Mouse (Mus musculus) frontal cortex, postnatal 14 days (tissue): ENCODE results near the gene Bcl7a.

ENCODE experiments used
- DNase-seq, 2 experiments: peaks; one replicate each; pipeline ENCODE4 v3.0.0; 2022; ENCODE audit warnings: low spot score in 2 of 2

The Bcl7a gene

DNA sequence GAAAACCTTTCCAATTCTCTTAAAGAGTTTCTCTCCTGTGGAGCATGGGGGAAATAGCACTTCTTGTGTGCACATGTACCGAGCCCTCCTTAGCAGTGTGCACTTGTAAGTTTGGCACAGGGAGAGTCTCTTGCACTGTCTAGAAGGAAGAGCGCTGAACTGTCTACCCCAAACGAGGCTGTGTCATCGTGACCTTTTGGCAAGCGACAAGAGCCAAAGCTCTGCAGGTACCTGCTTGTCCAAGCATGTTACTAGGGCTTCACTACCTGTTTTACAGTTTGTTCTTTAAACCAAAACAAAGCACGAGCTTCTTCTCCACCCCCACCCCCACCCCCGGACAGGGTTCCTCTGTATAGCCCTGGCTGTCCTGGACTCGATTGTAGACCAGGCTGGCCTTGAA is 15.9 kb upstream of the Bcl7a start:
- DNase-seq: no peak

DNA sequence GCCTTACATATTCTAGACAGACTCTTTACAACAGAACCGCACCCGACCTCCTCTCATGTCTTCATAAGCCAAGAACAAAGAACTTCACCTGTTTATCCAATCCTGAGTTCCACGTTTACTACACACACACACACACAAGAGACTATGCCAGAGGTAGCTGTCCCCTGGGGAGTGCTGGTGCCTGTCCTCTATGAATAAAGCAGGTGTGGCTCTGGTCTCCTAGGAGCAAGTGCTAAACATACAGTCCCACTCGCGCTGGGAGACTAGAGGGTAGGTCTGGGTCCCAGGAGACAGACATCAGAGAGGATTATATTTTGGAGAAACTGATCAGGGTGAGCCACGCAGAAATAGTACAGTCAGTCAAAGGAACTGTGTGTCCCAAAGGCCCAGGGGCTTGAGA is 10.1 kb upstream of the Bcl7a start:
- no peak for DNase-seq

DNA sequence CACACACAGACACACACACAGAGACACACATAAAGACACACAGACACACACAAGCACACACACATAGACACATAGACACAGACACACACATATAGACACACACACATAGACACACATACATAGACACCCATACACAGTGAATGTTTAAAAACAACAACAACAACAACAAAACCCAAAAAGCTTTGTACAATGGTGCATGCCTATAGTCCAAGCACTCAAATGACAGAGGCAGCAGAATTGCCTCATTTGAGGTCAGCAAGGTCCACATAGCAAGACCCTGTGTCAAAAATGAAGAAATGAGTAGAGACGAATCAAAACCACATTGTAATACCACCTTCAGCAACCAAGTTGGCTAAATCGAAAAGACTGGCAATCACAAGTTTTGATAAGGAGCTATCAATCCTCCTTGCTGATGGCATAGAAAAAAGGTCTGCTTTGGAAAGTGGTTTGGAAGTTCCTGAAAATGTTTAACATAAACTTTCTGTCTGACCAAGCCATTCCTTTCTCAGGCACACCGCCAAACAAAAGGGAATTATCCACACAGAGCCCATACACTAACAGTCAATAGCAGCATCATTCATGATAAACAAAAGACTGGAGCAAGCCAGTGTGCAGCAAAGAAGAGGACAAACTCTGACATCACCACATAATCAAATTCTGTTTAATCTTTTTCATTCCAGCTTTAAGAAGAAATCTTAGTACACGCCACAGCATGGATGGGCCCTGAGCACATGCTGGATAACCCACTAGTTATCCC is 7.3 kb upstream of the Bcl7a start:
- no peak for DNase-seq

DNA sequence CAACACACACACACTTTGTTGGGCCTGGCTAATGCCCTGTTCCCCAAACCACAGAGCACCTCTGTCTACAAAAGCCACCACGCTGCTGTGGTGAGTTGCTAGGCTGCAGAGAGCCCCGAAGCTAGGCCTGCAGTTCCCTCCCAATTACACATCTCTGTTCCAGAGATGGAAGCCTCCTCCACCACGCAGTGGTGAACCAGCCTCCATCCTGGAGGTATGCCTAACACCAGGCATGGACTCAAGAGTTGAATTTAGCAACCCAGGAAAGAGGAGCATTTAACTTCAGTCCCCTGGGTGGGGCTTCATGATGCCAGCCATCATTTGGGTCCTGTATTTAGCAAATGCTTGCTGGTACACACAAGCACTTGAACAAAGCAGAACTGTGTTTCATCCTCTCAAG is 5.2 kb upstream of the Bcl7a start:
- DNase-seq: no peak

DNA sequence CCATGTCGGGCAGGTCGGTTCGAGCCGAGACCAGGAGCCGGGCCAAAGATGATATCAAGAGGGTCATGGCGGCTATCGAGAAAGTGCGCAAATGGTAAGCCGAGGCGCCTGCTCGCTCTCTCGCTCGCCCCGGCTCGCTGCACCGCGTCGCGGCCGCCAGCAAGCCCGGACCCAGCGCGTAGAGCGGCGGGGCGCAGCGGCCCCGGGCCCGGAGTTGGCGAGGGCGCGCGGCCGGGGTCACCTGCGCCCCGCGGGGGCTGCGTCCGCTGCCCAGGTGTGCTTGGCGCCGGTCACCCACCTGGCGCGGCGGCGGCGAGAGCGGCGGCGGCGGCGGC is 961 bp downstream of the Bcl7a start:
- DNase-seq: no peak

DNA sequence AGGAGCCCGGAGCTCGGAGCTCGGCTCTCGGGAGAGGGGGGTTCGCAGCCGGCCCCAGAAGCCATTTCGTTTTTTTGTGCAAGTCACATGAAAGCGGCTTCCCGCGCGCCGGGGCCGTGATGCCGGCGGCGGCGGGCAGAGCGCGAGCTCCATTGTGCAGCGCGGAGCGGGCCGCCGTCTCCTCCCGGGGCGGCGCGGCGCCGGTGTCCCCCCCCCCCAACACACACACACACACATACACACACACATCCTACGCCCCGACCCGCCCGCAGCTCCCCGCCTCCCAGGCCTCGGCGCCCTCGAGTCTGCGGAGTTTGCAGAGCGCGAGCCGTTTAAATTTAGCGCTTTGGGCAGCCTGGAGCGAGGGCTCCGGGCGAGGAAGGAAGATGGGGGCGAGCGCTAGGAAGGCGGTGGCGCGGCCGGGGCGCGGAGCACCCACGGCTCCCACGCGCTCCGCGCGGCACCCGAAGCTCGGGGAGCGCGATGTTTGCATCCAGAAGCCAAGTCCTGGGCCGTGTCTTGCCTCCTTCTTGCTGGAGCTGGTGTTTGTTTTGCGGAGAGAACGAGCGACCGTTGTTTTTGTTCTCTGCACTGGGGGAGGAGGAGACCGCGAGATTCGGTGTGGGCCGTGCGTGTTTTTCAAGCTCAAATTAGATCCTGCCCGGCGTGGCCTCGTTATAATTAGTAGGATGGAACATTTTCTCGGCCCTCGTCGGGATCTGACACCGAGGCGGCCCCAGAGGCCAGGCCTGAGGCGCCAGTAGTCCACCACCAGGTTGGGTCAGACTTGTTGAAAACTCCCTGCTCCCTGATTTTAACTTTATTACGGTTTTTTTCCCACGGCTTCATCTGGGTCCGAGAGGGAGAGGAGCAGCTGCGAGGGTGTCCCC is 1.6 kb downstream of the Bcl7a start:
- DNase-seq: peak; percentile 40 to 49

DNA sequence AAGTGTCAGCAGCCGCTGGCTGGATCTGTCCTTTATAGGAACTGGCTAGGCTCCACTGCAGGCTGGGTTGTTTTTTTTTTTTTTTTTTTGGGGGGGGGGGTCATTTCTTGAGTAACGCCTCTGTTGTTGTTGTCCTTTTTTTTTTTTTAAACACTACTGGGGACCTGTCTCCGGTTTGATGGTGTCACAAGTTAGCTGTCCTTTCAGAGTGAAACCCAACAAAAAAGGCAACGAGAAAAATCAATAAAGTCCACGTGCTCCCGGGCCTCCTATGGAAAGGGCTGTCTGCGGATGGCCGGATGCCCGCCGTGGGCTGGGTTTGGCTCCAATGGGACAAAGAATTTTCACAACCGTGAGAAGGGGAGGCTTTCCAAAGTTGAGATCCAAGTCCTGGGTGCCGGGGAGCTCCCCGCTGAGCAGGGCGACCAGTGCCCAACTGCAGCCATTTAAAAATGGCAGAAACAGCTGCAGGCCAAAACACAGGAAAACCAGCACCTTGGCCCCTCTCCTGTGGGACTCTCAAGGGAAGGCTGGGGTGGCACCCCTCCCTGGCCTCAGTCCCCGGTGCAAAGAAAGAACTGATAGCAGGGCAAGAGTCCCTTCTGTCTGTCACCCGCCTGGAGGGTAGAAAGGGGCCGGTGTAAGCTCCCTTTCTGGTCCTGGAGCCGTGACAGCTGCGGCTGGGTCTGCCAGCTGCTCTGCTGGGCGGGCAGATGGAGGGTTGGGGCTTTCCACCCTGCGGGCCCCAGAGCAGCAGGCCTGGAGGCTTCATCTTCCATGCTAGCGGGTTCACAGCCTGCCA is 2.4 kb downstream of the Bcl7a start:
- DNase-seq: peak in 1 of 2 experiments; percentile 38

DNA sequence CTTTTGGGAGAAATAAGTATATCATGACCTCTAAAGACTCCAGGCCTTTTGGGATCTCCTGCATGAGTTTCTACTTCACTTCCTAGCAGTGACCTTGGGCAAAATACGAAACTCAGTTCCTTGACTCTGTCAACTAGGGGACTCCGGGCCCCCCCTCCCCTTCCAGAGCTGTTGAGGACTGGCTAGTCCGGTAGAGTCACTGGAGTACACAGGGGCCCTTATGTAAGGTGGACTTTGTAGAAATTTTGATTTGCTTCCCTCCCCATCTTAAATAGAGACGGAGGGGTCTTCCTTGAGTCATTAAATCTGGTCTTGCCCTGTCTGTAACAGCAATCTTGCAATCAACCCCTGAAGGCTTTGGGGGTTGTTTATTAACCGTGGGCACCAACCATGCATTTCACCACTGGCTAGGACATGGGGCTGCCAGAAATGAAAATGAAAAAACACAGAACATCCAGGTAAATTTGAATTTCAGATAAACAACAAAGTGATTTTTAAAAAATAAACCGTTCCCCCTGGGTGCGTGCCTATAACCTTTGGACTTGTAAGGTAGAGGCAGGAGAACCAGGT is 3.2 kb downstream of the Bcl7a start:
- no peak for DNase-seq

DNA sequence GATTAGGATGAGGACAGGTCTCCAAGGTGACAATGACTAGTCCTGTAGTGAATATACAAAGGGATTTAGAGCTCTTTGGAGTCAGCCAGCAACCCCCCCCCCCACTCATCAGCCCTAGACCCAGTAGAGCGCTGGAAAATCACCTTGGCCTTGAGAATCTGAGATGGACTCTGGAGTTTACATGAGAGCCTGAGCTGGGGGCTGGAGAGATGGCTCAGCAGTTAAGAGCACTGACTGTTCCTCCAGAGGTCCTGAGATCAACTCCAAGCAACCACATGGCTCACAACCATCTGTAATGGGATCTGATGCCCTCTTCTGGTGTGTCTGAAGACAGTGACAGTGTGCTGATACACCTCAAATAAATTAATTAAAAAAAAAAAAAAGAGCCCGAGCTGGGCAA is 4.4 kb downstream of the Bcl7a start:
- no peak for DNase-seq

DNA sequence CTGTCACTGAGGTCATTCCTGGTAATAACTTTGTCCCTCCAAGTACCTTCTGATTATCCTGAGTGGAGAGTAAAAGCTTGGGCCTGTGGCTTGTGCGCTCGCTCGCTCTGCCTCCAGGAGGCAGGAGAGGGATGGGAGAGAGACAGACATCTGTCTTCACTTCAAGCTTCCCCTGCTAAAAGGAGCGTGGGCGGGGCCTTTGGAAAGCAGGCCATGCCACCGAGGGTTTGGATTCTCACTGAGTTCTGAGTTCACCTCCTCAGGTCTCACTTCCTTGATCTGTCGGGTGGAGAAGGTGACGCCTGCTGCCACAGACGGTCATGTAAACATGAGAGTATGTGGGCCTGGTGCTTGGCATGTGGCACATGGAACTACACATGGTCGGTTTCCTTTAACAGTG is 6.8 kb downstream of the Bcl7a start:
- no peak for DNase-seq

DNA sequence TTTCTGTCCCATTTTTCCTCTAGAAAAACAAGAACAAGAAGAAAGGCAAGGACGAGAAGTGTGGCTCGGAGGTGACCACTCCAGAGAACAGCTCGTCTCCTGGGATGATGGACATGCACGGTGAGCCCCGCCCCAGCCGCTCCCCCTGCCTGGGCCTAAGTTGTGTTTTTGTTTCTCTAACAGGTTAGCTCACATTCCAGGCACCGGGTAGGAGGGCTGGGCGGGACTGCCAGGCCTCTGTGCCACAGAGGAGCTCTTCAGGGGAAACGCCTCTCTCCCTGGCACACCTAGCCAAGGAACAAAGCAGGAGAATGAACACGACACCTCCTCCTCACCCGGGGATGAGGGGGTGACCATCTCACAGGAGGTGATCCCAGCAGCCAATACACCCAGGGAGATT is 12.3 kb downstream of the Bcl7a start:
- no peak for DNase-seq

DNA sequence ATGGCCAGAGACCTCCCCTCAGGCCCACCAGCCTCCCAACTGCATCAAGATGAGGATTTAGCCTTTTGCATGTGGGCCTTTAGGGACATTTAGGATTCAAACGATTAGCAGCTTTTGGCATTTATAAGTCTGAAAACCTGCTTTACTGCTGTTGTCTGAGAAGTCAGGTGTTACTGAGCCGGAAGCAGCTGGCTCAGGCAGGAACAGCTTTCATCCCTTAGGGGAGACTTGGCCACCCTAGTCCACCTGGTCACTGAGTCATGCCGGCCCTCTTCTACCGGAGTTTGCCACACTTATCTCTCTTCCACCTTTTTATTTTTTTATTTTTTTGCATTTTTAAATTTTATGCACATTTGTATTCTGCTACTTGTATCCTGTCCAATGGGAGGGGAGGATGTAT is 13.6 kb downstream of the Bcl7a start:
- no peak for DNase-seq

DNA sequence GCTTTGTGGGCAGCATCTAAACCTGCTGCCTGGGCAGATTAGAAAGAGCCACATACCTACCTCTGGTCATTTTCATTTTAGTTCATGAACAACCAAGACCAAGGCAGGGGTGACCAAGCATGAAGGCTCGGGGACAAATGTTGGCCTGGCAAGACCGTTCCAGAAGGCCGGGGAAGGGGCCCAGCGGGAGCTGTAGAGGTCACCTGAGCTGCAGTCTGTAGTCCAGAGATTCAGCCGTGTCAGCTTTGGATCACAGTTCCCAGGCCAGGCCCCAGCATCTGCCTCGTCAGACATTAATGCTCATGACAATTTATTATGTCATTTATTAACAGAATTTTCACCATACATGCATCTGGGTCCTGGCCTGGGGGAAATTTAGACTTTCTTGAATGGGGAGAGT is 15.8 kb downstream of the Bcl7a start:
- no peak for DNase-seq

DNA sequence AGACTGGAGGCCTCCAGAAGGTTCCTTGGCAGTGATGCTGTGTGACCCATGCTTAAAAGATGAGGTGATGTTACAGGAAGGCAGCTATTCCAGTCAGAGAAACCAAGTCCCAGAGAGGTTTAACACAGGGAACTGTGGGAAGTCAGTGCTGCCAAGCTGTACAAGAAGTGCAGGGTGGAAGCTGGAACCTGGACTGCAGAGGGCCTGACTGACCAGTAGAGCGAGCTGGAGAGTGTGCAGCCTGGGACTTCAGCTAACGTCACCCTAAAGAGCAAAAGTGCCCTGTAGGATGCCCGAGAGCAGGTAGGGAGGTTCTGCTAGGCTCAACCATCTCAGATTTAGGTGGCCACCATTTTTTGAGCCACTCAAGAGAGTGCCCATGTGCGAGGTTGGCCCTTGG is 19.3 kb downstream of the Bcl7a start:
- no peak for DNase-seq

DNA sequence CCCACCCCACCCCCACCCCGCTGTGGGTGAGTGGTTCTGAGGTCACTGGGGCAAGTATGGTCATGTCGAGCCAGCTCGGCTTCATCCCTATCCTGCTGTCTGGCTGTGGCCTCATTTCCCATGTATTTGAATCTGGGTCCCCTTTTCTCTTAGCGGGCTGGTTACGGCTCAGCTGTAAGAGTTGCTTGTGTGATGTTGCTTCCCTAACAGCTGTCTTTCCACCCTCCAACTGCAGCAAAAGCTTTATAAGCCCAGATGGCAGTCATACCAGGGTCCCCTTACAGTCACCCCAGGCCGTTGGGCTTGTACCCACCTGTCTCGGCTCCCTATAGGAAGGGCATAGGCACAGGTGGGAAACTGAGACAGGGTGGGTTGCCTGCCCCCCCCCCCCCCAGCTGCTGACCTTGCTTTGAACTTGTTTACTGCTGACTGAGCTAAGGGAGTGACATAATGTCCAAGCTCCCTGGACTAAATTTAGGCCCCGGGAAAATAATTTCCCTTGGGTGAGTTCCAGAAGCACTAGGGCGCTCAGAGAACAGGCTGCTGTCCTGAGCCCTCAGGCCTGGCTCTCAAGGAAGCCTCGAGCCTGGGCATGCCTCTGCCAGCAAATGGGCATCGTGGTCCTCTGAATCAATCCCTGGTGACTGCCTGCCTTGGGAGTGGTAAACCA is 20.8 kb downstream of the Bcl7a start:
- DNase-seq: no peak

DNA sequence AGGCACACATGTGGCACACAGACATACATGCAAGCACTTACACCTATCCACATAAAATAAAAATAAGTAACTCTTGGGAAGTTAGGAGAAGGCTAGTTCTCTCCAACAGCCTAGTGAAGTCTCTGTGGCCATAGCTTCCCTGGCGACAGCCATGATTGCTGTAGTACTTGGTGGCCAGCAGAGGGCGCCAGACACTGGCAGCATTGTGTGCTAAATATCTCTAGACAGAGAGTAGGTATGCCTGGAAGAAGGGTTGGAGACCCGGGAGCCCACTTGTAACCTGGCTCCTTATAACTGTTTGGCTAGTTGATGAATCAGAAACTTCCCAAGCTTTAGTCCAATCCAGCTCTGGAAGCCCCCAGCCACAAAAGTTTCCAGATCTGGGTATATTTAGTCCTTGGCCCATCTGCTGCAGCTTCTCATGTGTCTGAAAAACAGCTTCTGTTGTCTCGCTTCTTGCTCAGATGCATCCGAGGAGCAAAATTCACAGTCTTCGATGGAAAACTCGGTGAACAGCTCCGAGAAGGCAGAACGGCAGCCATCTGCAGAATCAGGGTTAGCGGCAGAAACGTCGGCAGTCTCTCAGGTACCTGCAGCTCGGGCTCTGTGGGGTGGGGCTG is 25.3 kb downstream of the Bcl7a start:
- DNase-seq: no peak

DNA sequence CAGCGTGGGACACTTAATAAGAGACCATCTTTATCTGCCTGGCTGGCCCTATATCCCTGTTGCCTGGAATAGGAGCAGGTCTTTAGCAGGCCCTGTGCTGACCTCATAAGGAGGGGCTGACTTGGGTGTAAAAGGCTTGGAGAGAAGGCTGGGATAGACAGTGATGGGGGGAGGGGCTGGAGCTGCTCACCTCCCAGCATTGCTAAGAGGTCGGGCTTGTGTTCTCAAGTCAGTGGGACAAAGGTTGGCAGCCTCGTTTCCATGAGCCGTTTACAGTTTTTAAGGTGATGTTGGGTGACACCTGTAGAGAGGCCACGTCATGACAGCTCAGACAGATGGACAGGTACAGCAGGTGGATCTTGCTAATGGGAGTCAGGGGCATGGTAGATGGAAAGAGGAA is 26.4 kb downstream of the Bcl7a start:
- DNase-seq: no peak

DNA sequence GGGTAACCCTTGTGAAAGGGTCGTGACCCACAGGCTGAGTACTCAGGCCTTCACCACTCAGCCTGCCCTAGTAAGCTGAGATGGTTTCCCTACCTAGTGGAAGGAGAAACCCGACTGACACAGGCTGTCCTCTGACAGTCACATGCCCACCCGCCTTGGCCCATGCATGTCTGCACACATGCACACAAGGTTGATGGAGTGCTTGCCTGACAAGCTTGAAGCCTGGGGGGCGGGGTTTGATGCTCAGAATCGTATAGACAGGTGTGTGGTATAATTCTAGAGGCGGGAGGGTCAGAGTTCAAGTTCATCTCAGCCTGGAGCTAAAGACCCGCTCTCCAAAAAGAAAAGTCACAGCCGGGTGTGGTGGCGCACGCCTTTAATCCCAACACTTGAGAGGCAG is 31.6 kb downstream of the Bcl7a start:
- DNase-seq: no peak

DNA sequence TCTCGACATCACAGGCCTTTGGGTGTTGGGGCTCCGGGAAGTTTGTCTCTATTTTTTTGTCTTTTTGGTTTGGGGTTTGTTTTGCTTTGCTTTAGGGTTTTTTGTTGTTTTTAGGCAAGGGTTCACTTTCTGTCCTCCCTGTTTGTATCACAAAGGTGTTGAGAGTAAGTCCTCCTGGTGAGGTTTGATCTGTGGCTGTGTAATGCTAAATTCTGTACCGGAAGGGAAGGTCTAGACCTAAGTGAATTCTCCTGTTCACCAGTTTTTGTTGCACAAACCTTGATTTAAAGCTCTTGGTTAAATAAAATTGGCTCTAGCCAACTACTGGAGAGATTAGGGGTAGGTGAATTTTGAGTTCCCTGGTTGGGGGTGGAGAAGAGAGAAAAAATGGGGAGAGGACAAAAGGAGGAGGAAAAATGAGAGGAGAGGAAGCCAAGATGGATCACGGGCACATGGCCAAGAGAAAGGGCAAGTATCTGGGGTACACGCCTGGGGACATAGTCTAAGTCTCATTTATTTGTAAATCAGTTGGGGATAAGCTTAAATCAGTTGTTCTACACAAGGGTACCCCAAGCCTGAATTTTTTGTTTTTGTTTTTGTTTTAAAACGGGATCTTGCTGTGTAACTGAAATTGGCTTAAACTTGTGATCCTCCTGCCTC is 32.3 kb downstream of the Bcl7a start:
- no peak for DNase-seq

DNA sequence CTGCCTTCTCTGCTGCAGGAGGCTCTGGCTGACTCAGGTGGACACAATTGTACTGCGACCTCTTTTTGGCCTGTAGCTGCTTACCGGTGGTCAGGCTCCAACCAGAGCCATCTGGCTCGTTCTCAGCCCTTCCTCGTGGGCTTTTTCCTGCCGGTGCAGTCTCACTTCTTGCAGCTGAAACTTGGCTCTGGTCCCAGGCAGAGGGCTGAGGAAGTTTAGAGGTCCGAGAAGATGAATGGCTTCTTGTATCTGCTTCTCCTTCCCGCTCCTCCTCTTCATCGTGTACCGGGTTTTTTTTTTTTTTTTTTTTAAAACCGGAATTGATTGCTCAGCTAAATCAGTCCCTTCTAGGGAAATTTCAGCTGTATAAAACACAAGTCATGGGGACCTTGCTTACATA is 32.9 kb downstream of the Bcl7a start:
- peak; percentile 55 to 67 for DNase-seq
